Mouse (Mus musculus) C2C12 (cell line): ENCODE results near the gene Sec61b. TPM values are rescaled to one million over a fixed set of nuclear protein-coding genes. Genes with fewer than 3 reads are reported as not detected.

Experiments
- H3K27me3 ChIP-seq: one replicate; pipeline ENCODE4 v1.6.1; 2011; ENCODE audit not compliant: control insufficient read depth, insufficient read depth, insufficient read length
- H3K36me3 ChIP-seq: one replicate; pipeline ENCODE4 v1.6.1; 2011; ENCODE audit not compliant: control insufficient read depth, insufficient read depth
- H3K4me3 ChIP-seq: one replicate; pipeline ENCODE4 v1.5.1; 2011; ENCODE audit warnings: mild to moderate bottlenecking, control low read depth; ENCODE audit not compliant: poor library complexity, insufficient read depth, severe bottlenecking
- H3K79me2 ChIP-seq: one replicate; pipeline ENCODE4 v1.6.1; 2011; ENCODE audit not compliant: control insufficient read depth, insufficient read depth
- H3K79me3 ChIP-seq: one replicate; pipeline ENCODE4 v1.6.1; 2011; ENCODE audit warnings: low read depth, control low read depth
- H3ac ChIP-seq: one replicate; pipeline ENCODE3; 2011; ENCODE audit warnings: low read depth; ENCODE audit not compliant: control insufficient read depth, insufficient read length
- CEBPB ChIP-seq: IDR thresholded peaks from one replicate; pipeline ENCODE4 v1.6.1; 2011; ENCODE audit warnings: low read depth, mild to moderate bottlenecking, control low read depth, moderate library complexity
- CTCF ChIP-seq: IDR thresholded peaks from one replicate; pipeline ENCODE4 v1.5.1; 2011; ENCODE audit not compliant: control insufficient read depth, insufficient read depth, insufficient read length
- FOSL1 ChIP-seq: IDR thresholded peaks from one replicate; pipeline ENCODE4 v1.8.0; 2011; ENCODE audit warnings: mild to moderate bottlenecking, low read length; ENCODE audit not compliant: poor library complexity, insufficient read depth, severe bottlenecking
- MAX ChIP-seq: IDR thresholded peaks from one replicate; pipeline ENCODE4 v1.6.1; 2011; ENCODE audit warnings: mild to moderate bottlenecking, control low read depth
- MYOD1 ChIP-seq: IDR thresholded peaks from one replicate; pipeline ENCODE4 v1.6.1; 2011; ENCODE audit warnings: low read depth; ENCODE audit not compliant: control insufficient read depth, insufficient read length
- MYOG ChIP-seq: IDR thresholded peaks from one replicate; pipeline ENCODE4 v1.6.1; 2011; ENCODE audit not compliant: control insufficient read depth, insufficient read length; ENCODE audit errors: extremely low read depth
- USF1 ChIP-seq: IDR thresholded peaks from one replicate; pipeline ENCODE4 v1.6.1; 2011; ENCODE audit warnings: low read depth, mild to moderate bottlenecking, control low read depth, moderate library complexity
- polyA plus RNA-seq: library from polyadenylated mRNA; unstranded; fragments of >200 nt; fragmentation: generic; extraction: Trizol; gene quantifications from one replicate; pipeline ENCODE4 v1.2.1, GENCODE M21; 2012; ENCODE audit warnings: missing spikeins

Sec61b gene
- polyA plus RNA-seq, 1 experiment = 437 TPM

DNA sequence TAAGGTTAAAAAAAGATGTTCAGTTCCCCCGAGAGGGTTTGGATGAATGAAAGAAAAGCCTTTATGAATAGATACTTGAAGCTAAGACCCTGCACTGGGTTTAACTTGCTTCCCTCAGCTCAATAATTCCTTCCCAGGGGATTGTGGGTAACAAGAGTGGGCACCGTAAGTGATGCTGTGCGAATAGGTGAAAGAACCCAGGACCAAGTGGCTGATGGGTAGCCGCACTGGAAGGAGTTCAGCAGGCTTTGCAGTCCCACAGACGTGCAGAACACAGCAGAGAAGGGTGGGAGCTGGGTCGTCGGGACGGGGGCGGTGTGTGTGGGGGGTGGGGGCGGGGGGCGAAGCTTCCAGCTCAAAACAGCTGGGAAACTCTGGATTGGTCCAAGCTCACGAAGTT lies 39.3 kb upstream of the Sec61b start:
- no peaks in the 10 kb centered on the region for H3K79me2 ChIP-seq
- H3K4me3 ChIP-seq = no peak overlapping the region
- H3K27me3 ChIP-seq = peaks cover 11% of the 10 kb centered on the region
- no peaks in the 10 kb centered on the region for H3K79me3 ChIP-seq
- no peak overlapping the region for H3ac ChIP-seq
- TF ChIP-seq CEBPB = no peak
- TF ChIP-seq USF1 = no peak
- no peak for TF ChIP-seq MYOG
- no peak for TF ChIP-seq CTCF
- TF ChIP-seq MYOD1 = no peak
- TF ChIP-seq FOSL1 = no peak
- no peak for TF ChIP-seq MAX
- no peaks in the 10 kb centered on the region for H3K36me3 ChIP-seq

DNA sequence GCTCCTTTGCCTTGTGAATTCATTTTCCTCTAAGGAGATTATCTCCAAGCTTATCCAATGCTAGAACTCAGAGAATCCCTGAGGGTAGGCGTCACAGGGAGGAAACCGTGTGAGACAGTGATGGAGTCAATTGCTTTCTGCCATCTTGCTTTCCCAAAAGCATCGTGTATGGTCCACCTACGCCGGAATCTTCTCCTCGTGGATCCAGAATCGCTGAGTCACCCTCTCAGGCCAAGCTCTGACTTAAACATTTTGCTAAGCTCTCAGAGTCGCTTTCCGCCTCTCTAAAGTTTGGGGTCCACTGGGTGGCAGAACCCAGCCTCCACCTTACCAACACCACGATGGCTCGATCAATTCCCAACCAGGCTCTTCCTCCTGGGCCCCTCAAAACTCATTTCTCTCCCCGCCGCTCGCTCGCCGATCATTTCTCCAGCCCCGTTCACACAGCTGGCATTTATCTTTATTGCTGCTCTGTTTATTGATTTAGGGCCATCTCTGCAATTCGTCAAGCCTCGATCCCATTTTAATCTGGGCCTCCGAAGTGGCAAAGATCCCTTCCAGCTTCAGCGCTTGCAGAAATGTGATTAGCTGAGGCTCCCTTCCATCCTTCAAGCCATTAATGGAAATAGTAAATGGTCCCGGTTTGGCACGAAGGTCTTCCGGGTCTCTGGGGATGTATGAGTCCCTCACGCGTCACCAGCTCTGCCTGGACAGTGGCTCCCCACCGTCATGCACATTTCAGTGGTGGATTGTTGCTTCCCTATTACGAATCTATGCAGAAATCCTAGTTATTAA lies 38.7 kb upstream of the Sec61b start:
- no peaks in the 10 kb centered on the region for H3K79me3 ChIP-seq
- H3K36me3 ChIP-seq = no peaks in the 10 kb centered on the region
- no peak overlapping the region for H3K4me3 ChIP-seq
- H3K27me3 ChIP-seq = peaks cover 11% of the 10 kb centered on the region
- H3K79me2 ChIP-seq = no peaks in the 10 kb centered on the region
- TF ChIP-seq MYOD1 = no peak
- TF ChIP-seq MYOG = no peak
- TF ChIP-seq FOSL1 = no peak
- no peak for TF ChIP-seq USF1
- TF ChIP-seq CTCF = no peak
- TF ChIP-seq CEBPB = no peak
- TF ChIP-seq MAX = no peak
- no peak overlapping the region for H3ac ChIP-seq

DNA sequence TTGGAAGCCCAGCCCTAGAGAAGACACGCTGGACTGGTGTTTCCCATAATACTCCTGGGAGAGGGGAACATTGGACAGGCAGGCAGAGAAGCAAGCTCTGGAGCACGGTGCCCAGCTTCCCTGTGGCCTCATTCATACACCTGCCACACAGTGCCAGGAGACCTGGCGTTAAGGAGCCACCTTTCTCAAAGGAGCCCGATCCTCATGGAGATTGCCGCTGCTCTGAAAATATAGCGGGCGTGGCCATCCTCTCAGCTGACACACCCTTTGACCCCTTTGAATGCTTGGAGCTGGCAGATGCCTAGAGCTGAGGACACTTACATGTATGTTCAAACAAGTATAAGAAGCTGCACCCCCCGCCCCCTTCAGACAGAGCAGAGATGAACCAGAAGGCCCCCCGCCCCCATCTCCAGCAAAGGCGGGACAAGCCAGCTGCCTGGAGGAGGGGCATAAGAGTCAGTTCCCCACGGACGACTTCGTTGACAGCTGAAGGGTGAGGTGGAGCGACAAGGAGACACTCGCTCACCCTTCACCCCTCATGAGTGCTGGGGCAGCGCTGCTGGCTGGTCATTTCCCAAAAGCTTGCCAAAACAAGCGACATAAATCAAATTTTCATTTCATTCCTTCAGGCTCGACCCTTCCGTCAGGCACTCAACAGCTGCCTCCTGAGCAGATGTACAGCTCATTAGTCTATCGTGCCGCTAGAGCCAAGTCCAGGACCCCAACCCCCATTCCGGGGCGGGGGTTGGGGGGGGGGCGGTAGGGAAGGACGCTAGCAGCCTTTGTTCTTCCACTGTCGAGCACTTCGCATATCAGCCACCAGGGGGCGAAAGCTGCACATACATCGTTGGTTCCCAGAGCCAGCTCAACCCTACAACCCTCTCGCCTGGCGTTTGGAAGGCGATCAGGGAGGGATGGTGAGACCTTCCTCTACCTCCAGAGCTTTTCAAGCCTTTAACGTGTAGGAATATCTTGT lies 36.8 kb upstream of the Sec61b start:
- no peaks in the 10 kb centered on the region for H3K79me3 ChIP-seq
- peak overlapping the region; percentile 26 for H3K4me3 ChIP-seq
- TF ChIP-seq FOSL1 (no peak), CTCF (peak; percentile 87)
- H3ac ChIP-seq = peak overlapping the region; percentile 38
- H3K27me3 ChIP-seq = peaks cover 7% of the 10 kb centered on the region
- H3K36me3 ChIP-seq = no peaks in the 10 kb centered on the region
- no peaks in the 10 kb centered on the region for H3K79me2 ChIP-seq

DNA sequence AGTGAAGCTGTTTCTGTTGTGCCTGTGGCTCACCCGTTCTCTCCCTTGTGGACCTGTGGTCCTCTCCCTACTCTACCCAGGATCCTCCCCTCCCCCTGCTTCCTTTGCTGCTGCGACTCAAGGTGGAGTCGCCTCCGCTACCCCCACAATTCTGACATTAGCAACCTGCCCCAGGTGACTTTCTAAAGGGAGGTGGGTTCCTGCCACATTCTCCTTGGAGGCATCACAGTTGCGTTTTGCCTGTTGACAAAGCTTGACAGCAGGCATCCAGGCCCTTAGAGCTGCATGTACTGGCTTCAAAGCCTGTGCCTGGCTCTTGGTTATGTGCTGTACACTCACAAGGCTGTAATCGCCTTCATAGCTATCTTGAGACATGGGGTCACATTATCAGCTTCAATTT lies 35.5 kb upstream of the Sec61b start:
- no peak overlapping the region for H3ac ChIP-seq
- H3K79me3 ChIP-seq = no peaks in the 10 kb centered on the region
- H3K27me3 ChIP-seq = peaks cover 8% of the 10 kb centered on the region
- no peaks in the 10 kb centered on the region for H3K79me2 ChIP-seq
- no peak overlapping the region for H3K4me3 ChIP-seq
- TF ChIP-seq CEBPB (no peak), MAX (no peak), USF1 (no peak), MYOD1 (no peak), FOSL1 (no peak), CTCF (no peak), MYOG (no peak)
- H3K36me3 ChIP-seq = no peaks in the 10 kb centered on the region

DNA sequence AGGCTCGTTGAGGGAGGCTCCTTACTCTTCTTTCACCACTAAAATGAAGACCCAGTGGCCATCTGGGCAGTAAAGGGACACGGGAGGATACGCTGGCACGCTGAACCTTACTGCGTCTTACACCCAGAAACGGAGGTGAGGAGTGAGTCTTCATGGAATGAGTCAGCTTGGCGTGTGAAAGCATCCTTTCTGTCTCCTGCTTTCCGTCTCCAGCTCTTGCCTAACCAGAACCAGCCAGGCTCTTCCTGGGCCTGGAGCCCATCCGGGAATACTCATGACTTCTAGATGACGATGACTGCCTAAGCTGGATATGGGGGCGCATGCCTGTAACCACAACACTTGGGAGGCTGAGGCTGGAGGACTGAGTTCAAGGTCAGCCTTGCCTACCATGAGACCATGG lies 33.5 kb upstream of the Sec61b start:
- TF ChIP-seq FOSL1 (no peak), USF1 (no peak), CEBPB (no peak), MYOD1 (no peak), MAX (no peak)
- H3K79me2 ChIP-seq = no peaks in the 10 kb centered on the region
- no peak overlapping the region for H3K4me3 ChIP-seq
- no peaks in the 10 kb centered on the region for H3K79me3 ChIP-seq
- H3K27me3 ChIP-seq = peaks cover 17% of the 10 kb centered on the region
- H3K36me3 ChIP-seq = no peaks in the 10 kb centered on the region
- no peak overlapping the region for H3ac ChIP-seq

DNA sequence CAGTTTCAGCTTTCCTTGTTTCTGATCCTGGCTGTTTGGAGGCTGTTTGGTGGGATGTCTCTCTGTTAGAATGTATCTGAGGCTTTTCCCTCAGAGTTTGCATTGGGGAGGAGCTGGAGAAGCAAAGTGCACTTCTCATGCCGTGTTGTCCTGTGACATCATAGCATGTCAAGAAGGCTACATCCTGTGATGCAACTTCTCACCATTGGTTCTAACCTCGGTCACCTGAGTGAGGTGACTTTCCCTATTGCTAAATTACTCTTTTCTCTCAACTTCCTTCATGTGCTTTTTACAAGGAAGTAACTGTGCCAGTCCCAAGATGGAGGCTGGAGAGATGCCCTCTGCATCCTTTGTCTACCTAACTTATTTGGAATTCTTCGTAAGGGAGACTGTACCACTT lies 25.9 kb upstream of the Sec61b start:
- TF ChIP-seq MYOD1 (no peak), CTCF (no peak), CEBPB (no peak), MYOG (no peak), FOSL1 (no peak), MAX (no peak), USF1 (no peak)
- no peaks in the 10 kb centered on the region for H3K79me3 ChIP-seq
- peaks cover 15% of the 10 kb centered on the region for H3K27me3 ChIP-seq
- H3K4me3 ChIP-seq = no peak overlapping the region
- H3K79me2 ChIP-seq = no peaks in the 10 kb centered on the region
- H3K36me3 ChIP-seq = no peaks in the 10 kb centered on the region
- H3ac ChIP-seq = no peak overlapping the region
